Mouse (Mus musculus): ENCODE data around the gene Sgms1. TPM values are rescaled to one million over a fixed set of nuclear protein-coding genes. Genes with fewer than 3 reads are reported as not detected.
A peak's percentile ranks its signal among the peaks of the same experiment; 100 is the strongest.

Gene Sgms1
- total RNA-seq, 2 experiments from 2014 or later, result 55.3 to 63.9 TPM

GRCm38 (mm10) chr19:32242153-32242552 is 147.4 kb downstream of the Sgms1 start:
- DNase-seq, result no peak

- DNase-seq, result no peak
These were observed 149.0 kb downstream of the Sgms1 start for GRCm38 (mm10) chr19:32240417-32240990.

GRCm38 (mm10) chr19:32239925-32240324 is 149.6 kb downstream of the Sgms1 start:
- DNase-seq, result no peak

GRCm38 (mm10) chr19:32239459-32239792 is 150.1 kb downstream of the Sgms1 start:
- DNase-seq, result no peak

GRCm38 (mm10) chr19:32238722-32239458 is 150.6 kb downstream of the Sgms1 start:
- no peak for DNase-seq

GRCm38 (mm10) chr19:32237685-32238084 is 151.8 kb downstream of the Sgms1 start:
- DNase-seq, result no peak

GRCm38 (mm10) chr19:32237173-32237583 is 152.3 kb downstream of the Sgms1 start:
- DNase-seq, result no peak

GRCm38 (mm10) chr19:32234717-32235434 is 154.6 kb downstream of the Sgms1 start:
- DNase-seq, result no peak

GRCm38 (mm10) chr19:32231292-32231691 is 158.2 kb downstream of the Sgms1 start:
- no peak for DNase-seq

- DNase-seq, result no peak
These were observed 158.7 kb downstream of the Sgms1 start for GRCm38 (mm10) chr19:32230798-32231197.

GRCm38 (mm10) chr19:32230301-32230700 is 159.2 kb downstream of the Sgms1 start:
- no peak for DNase-seq

GRCm38 (mm10) chr19:32229776-32230175 is 159.7 kb downstream of the Sgms1 start:
- DNase-seq, result no peak

GRCm38 (mm10) chr19:32227175-32227574 is 162.3 kb downstream of the Sgms1 start:
- no peak for DNase-seq

GRCm38 (mm10) chr19:32225097-32225490 is 164.4 kb downstream of the Sgms1 start:
- peak in 1 of 2 experiments; percentile 37 for DNase-seq

GRCm38 (mm10) chr19:32224318-32225096 is 165.0 kb downstream of the Sgms1 start:
- no peak for DNase-seq

GRCm38 (mm10) chr19:32223751-32224174 is 165.8 kb downstream of the Sgms1 start:
- peak in 1 of 2 experiments; percentile 42 for DNase-seq

- DNase-seq, result peak in 1 of 2 experiments; percentile 25
These were observed 167.4 kb downstream of the Sgms1 start for GRCm38 (mm10) chr19:32222083-32222482.

GRCm38 (mm10) chr19:32220991-32221390 is 168.5 kb downstream of the Sgms1 start:
- DNase-seq, result no peak

GRCm38 (mm10) chr19:32216710-32217109 is 172.8 kb downstream of the Sgms1 start:
- DNase-seq, result no peak

- peak in 1 of 2 experiments; percentile 34 for DNase-seq
These were observed 174.4 kb downstream of the Sgms1 start for GRCm38 (mm10) chr19:32214905-32215806.

- DNase-seq, result peak in 1 of 2 experiments; percentile 57
These were observed 175.9 kb downstream of the Sgms1 start for GRCm38 (mm10) chr19:32213577-32213976.

GRCm38 (mm10) chr19:32211293-32211585 is 178.3 kb downstream of the Sgms1 start:
- DNase-seq, result no peak

Data from heart, adult 18-20 months (tissue).